Mouse (Mus musculus): ENCODE measurements at regions not wholly inside any gene's neighbourhood (a gene's known extent, or its start where the extent isn't known, plus 50 kb on each side); places are given as distances from the start of the nearest gene placed in this dataset.

DNA sequence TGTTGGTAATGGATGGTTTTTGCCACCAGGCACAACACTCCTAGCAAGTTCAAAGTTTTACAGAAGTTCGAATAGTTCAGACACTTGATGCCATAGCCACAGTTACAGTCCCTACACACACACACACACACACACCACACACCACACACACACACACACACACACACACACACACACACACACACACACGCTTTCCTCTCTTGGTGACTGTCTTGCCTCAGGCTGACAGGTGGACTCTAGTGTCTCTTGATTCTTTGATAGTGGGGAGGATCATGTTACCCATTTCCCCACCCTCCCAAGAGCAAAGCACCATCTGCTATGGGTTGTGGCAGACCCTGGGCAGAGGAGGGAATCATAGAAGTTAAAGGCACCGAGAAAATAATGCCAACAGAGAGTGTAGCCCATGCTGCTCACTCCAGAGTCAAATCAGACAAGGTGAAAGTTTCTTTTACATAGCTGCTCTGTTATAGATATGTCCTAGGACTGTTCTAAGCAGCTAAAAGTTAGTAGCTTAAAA lies 75.9 kb downstream of the Klhl25 start:
- DNase-seq: no peak

DNA sequence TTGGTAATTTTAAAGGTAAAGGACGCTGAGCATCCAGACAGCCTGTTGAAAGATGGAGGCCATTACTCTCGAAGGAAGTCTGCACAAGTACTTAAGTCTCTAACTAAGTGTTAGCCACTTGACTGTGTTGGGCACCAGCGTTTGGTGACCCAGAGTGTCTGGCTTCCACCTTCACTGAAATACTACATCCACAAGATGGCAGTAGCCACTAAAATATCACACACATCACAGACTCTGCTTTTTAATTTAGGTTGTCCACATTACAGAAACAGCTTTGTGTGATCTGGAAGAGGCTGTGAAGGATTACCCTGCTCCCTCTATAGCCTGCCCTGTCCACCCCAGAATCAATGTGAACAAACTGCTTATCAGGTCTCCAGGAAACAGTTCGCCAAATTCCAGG lies 79.4 kb downstream of the Klhl25 start:
- peak; percentile 56 to 76 for DNase-seq

DNA sequence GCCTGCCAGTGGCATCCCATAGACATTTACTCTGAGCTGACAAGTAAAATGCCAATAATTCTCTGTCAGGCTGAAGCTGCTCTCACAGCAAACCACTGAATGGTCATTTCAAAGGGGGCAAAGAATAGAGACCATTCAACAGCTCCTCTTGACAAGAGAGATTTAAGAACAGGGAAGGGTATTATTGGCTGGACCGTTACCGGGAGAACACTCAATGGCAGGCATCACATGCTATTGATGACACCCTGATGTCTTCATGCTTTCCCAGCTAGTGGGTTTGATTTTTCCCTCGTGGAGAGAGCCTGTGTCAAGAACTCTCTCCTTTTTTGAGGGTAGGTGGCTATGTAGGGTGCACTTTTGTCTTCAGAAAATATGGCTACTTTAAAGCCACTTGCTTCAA lies 95.7 kb downstream of the Klhl25 start:
- no peak for DNase-seq

DNA sequence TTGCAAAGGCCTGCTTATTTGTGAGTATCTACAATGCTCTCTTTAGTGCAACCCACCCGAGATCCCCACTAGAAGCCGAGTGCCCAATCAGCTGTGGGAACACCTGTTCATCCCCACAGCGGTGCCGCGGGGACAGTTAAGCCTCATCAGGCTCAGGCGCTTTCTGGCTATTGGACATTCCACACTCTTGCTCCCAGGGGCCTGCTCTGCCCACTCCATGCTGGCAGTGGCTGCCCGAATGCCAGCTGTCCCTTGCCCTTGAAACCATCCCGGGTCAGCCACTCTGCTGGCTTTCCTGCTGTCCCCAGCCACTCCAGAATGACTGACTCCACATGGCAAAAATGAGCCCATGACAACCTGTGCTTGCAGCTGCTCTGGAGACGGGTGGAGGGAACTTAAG lies 107.6 kb downstream of the Klhl25 start:
- DNase-seq: peak; percentile 32 to 36

DNA sequence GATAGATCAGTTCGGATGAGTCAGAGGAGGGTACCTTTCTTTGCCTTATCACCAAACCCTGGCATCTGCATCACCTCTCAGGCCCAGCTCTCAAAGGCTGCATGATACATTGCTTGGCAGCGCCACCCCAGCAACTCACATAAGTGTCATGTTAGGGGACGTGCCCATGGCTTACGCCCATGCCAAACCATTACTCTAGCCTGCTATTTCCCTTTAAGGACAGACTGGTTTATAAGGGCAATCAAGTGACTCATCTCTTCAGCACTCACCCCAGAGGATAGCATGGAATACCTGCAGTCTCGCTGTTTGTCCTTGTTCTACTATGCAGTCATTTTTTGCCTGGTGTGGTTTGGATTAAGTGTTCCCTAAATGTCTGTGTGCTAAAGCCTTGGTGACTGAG lies 109.3 kb downstream of the Klhl25 start:
- DNase-seq: peak in 1 of 2 experiments; percentile 7

DNA sequence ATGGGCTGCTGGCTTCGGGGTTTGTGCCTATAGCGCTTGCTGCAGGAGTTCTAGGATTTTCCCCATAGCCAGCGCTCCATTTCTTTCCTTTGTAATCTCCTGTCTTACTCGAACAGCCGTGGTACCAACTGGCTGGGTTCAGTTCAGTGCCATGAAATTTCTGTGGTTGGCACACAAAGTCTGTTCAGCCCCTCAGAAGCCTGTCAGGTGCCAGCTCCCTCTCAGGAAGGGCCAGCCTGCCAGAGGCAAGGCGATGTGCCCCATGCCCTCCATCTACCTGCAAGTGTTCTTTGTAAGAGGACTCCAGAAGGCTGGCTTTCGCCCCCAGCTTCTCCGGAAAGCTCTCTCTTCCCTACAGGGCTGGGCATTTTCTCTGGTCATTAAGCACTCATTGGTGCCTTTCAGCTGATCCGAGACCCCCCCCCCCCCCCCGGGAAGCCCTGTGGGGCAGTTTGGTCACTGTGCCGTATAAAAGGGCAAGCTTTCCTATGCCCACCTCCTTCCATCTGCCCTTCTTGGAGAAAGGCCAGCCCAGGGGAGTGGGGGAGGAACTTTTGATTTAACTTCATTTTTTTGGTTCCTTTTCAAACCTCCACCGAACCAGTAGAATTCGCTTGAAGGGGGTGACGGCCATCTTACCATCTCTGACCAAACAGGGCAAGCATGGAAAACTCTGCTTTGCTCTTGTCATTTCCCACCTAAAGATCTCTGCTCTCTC lies 112.0 kb downstream of the Klhl25 start:
- DNase-seq: peak; percentile 80 to 85

DNA sequence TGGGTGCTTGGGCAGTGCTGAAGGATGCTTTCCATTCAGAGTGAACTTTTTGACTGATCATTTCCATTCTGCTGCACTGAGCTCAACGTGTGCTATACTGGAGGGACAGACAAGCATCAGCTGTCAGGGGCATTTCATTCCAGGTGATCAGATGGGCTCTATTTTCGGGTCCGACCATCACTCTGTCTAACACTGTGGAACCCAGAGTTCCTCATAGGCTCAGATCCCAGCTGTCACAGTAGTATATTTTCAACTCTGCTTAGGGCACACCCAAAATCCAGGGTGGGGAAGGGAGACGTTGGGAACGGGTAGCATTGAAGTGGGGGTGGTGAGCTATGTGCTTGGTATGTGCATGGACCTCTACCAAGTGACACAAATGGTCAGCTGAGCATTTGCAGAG lies 120.1 kb downstream of the Klhl25 start:
- no peak for DNase-seq

DNA sequence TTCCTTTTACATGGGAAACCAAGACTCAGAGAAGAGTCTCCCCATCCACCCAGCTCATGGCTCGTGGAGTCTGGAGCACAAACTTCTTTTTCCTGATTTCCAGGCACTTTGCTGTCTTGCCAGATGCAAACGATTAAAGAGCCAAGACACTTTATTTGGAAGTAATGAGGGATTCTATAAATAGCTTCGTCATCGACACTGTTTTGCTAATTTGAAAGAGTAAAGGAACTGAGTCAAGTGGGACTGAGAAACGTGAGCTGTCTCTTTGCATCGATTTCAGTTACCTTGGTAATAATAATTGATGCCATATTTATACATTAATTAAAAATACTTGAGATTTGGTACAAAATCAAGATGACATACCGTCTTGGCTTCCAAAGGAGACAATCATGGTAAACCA lies 122.8 kb downstream of the Klhl25 start:
- DNase-seq: no peak

DNA sequence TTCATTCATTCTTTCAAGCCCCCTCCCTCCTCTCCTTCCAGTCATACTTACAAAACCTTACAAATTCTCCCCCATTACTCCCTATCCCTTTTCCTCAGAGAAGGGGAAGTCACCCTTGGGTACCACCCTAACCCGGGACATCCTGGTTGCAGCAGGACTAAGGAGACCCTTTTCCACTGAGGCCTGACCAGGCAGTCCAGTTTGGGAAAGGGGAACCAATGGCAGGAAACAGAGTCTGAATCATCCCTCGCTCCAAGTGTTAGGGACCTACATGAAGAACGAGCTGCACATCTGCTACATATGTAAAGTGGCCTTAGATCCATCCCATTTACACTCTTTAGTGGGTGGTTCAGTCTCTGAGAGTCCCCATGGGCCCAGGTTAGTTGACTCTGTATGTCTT lies 123.6 kb downstream of the Klhl25 start:
- DNase-seq: no peak

DNA sequence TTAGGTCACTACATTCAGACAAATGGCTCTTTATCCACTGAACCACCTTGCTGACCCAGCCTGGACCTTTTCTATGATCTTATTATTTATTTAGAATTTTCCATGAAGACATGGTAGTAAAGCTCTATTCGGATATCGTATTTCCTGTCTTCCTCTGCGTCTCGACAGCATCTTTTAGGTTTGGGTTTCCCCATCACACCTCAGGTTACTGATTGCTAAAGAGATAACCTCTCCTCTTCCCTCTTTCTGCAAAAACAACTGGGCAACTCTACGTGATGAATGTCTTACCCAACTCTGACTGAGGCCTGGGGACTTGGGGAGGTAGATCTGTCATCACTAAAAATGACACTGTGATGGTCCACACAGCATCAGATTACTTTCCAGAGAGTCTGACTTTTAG lies 133.4 kb downstream of the Klhl25 start:
- no peak for DNase-seq

DNA sequence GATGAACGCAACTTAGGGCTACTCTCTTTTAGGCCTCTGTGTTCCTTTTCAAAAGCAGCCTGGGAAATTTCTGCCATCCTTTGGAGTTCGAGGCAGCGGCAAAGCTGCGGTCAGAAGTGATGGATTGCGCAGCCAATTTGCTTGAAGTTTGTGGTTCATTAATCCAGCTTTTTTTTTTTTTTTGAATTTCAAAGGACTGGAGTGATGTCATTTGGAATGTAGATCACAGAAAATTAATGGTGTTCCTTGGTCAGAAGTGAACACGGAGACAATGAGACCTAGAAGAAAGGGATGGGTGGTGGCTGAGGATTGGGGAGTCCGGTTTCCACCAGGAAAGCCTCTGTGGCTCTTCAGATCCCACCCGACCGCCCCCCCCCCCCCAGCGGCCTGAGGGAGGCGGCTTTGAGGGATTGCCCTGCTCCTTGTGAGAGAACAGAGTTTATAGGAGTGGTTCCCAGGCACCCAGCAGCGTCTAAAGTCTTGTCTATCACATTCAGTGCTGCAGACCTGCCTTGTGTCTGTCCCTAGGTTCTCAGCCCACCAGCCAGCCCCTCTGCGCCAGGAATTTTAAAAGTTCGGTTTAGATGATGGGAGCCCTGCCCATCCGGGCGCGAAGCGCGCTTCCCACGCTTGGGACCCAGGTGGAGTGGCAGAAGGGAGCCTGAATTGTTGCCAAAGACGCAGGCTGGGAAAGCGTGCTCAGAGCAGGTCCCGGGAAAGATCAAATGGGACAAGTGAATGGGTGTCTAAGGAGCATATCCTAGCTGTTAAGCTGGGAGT lies 135.1 kb downstream of the Klhl25 start:
- DNase-seq: peak; percentile 70 to 77

DNA sequence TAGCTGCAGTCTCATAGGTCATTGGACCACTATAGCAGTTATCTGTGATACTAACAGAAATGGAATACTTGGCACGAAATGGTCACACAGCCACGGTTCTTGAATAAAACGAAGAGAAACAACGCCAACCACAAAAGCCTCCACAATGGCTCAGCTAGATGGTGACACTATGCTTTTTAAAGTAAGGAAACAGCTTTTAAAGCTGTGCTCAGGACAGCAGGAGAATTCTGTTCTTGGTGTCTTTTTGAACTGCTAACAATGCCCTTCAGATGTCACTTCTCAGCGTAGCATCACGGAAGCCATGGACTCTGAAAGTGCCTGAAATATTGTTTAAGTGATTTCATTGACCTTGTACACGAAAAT lies 135.7 kb downstream of the Klhl25 start:
- no peak for DNase-seq

DNA sequence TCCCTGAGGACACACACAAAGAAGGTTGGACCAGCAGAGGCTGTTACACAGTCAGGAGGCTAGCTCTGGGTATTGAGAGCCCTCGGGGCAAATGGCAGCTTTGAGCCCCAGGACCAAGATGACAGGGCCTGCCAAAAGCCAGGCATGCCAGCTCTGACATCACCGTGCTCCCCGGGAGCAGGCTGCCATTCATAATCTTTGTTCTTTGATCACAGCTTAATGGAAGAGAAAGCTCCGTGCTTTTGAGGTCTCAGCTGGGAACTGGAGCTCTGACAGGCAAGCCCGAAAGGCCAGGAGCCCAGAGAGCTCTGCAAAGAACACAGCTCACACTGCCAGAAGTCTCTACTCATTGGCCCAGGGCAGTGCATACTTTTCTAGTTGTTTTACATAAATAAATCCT lies 150.7 kb downstream of the Klhl25 start:
- peak; percentile 56 to 69 for DNase-seq

DNA sequence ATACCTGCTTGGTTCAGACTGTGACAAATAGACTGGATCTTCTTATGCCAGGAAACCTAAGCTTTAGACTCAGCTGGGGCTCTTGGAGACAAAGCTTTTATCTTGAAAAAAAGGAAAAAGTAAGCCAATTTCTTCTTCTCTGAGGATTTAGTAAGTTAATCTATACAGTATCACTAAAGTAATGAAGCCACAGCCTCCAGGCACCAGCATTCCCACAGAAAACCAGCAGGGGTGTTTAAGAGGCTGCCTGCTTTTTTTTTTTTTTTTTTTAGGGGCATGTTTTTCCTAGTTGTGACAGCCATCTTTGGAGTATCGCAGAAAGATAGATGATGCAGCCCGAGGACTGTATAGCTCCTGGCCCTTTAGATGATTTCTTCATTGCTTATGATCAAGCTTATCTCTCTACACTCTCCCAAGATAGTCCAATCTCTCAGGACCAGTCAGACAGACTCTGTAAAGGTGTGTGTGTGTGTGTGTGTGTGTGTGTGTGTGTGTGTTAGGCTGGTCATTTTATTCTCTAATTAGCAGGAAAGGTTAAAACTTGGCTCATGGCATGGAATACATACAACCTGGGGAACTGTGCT lies 151.3 kb downstream of the Klhl25 start:
- no peak for DNase-seq

DNA sequence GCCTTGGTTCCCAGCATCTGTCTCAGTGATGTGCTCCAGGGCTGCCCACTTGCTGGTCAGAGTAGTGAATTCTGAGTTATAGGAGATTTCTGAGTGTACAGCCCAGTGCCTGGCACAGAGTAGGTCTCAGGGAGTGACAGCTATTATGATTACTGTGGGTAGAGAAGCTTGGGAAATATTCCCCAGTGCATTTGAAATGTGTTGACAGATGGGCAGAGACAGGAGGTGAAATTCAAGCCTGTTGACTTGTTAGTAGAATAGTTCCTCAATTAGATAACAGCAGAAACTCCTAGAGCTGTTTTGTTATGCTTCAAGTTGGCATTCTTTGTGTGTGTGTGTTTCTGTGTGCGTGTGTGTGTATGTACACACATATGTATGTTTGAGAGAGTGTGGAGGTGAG lies 152.9 kb downstream of the Klhl25 start:
- DNase-seq: no peak

DNA sequence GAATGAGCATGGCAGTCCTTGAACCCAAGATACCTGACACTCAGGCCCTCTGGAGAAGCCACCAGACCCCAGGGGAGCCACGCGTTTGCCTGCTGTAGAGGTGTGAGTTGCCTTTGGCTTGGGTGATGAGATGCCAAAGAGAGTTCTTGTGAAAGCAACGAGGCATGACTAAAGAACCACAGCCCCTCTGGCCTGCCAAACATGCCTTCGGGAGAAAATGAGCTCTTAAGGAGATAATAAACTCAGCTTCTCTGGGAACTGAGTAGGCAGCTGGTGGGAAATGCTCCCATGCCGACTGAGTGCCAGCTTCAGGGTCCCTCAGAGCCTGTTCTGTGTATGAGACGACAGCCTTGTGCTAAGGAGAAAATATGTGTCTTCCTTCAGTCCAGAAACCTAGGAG lies 160.1 kb downstream of the Klhl25 start:
- peak; percentile 26 to 27 for DNase-seq

DNA sequence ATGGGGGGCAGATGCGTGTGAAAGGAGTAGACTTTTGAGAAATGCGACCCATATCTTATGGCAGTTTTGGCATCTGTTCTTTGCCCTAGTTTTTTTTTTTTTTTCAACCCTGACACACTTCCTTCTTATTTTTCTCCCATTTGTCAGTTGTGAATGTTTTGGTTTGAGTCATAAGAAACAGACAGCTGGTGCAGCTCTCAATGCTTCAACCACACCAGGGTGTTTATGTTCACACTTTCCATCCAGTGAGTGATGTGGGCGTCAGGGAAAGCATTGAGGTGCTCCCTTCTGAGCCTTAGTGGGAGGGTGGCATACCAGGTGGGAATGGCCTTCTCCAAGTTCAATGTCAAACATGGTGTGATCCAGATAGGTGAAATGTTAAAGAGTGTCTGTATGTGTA lies 181.9 kb upstream of the Agbl1 start:
- DNase-seq: no peak

DNA sequence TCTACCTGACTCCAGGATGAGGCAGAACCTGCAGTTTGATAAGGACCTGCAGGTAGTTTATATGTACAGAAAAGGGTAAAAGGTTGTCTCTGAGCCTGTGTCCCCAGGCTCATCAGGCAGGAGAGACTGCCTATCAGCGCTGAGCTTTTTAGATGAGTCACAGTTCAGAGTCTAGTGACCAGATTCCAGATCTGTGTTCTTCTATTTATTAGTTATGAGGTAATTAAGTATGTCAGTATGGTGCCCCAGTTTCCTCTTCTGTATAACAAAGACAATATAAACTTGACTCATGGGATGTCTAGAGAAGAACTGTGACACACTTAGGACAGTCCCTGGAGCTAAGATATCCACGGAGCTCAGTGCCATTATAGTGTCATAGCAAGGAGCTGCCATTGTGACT lies 180.3 kb upstream of the Agbl1 start:
- no peak for DNase-seq

DNA sequence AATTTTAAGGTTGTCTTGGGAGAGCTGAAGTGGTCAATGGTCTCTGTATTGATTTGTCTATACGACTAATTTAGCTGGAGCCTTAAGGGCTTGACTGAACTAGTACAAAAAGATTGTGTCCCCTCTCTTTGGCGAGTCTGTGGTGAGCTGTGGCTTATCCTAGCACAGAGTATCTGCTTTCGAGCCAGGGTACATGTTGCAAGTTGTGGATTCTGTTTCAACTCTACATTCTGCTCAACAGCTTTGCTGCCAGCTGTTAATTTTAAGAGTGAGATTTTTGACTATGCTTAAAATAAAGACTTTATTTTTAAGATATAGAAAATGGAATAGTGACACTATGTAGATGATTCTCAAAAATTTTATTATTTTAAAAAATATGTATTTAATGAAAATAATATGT lies 175.8 kb upstream of the Agbl1 start:
- DNase-seq: no peak

DNA sequence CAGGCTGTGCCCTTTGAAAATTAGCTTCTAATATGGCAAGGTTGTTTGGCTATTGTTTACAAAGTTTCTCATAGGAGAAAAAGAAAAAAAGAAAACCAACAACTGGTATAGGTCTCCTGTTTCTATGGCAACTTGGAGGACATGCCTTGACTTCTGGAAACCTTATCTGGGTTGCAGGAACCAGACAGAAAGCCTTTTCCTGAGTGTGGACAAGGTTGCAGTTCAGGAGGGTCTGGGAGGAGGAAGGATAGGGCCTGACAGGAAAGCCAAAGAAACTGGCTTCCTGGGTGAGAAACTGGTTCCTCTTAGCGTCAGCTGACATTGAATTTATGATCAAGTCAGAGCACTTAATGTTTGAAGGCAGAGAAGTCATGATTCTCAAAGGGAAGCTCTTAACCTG lies 130.5 kb upstream of the Agbl1 start:
- no peak for DNase-seq

DNA sequence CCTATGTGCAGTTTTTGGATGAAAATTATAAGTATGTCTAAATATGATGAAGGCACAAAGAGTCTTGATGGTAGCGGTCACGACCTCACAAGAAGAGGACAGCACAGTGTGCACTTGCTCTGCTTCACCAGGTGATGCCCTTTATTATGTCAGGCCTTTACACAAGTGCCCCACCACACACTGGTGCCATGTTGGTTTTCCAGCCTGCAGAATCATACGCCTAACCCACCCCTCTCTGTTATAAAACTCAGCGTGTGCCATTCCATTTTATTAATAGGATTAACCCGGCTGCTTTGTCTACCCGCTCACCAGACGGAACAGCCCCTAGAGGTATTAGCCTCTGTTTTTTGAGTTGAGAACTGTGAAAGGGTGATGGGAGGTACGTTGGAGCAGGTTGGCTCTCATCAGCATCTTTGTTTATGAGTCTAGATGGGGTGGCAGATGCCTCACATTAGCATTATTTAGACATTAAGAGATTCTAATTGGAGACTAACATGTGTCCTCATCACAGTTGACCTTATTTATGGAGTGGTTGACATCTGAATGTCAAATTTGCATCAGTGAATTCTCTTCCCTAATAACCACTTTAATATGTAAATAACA lies 108.3 kb upstream of the Agbl1 start:
- no peak for DNase-seq

DNA sequence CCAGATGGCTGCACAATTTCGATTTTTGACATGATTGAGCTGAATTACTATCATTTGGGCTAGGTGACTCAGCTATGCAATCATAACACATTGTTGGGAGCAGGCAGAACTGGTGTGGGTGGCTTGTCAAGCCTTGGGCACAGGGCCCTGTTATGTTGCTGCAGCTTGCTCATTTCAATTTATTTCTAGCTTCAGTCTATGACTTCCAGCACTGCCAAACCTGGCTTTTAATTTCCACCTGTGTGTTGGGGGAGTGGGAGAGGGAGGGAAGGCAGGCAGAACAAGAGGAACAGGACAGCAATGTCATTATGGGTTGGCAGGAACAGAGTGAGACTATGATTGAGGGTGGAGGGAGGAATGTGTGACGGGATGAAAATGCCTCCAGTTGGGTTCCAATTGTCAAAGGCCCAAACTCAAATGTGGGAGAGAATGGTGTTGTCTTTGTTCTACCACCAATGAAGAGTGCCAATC lies 102.0 kb upstream of the Agbl1 start:
- peak; percentile 4 to 9 for DNase-seq

DNA sequence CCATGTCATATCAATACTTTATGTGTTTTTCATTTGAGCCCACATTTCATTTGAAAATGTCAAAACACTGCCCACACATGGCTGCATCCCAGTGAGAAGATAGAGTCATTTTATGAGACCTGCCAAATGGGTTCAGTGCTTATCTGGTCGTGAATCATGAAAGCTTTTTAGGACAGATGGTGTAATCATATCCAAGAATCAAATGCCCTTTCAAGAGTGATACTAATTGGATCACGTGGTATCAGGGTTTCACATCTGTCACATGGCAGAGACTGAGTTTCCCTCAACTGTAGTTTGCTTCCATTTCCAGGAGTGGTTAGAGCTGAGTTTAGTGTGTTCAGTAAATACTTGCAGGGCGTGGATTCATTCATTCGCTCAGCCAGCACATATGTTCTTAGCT lies 87.2 kb upstream of the Agbl1 start:
- no peak for DNase-seq

DNA sequence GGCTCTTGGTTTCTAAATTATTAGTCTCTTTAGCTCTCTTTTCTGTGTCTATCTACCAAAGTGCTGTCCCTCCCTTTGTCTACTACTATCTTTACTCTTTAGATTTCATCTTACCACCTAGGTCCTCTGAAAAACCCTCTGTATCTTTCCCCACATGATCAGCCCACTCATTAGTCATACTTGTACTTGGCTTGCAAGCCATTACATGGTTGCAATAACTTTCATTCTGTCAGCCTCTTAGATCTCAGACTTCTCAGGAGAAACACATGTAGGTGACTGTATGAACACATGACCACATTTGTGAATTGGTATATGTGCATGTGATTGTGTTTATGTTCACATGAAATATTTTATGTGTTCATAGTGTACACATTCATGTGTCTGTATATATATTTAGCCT lies 83.3 kb upstream of the Agbl1 start:
- DNase-seq: no peak
